Mouse (Mus musculus) frontal cortex, postnatal 10 days (tissue): ENCODE measurements around the gene Tbl1xr1.

Experiments used
- DNase-seq, 2 experiments: peaks; one replicate each; pipeline ENCODE4 v3.0.0; 2022; ENCODE audit warnings: low spot score in 2 of 2, mixed read lengths in 1 of 2

The Tbl1xr1 gene

DNA sequence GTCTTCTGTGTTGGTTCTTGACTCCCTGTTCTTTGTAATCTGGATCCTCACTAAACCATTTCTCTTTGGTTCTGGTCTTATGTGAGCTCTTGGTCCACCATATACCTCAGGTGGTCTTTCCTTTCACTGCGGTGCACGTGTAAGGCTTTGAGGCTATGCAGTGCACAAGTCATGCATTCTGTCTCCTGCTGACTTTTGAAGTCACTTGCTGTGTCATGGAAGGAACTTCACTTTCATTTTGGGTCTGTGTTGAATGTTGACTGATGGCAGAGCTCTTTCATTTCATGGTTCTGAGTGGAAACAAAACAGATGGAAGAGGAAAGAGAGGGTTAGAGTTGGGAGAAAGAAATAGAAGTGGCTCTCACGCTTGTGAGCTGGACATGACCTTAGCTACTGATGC lies 13.4 kb downstream of the Tbl1xr1 start:
- no peak for DNase-seq

DNA sequence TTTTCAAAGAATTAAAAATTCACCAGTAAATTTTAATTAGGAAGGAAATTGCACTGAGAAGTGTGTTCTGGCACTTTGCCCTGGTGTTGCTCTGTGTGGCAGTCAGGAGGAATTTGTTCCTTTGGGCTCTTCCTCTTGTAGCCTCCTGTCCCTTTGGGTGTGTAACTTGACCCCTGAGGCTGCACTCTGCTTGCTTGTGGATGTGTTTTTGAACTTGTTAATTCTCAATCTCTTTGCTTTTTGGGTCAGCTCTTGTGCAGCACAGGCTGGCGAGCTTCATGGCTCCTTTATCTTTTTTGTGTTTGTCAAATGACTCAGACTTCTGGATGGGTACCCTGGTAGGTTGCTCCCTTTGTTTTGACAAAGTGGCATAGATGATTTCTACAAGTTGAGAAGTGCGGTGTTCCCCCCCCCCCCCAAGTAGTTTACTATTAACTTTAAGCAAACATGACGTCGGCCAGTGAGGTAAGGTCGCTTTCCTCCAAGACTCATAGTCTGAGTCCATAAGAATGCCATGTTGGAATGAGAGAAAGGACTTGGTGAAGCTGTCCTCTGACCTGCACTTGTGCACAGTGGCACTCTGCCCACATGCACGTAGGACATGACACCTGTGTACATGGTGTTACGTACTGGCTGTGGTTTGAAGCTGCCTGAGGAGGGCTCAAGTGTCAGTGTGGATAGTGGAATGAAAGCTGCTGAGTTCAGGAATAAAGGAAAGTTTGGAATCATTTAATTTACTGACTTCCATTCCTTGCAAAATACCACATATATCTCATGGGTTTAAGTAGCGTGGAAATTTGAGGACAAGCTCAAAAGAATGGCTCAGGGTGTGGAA lies 14.2 kb downstream of the Tbl1xr1 start:
- no peak for DNase-seq

DNA sequence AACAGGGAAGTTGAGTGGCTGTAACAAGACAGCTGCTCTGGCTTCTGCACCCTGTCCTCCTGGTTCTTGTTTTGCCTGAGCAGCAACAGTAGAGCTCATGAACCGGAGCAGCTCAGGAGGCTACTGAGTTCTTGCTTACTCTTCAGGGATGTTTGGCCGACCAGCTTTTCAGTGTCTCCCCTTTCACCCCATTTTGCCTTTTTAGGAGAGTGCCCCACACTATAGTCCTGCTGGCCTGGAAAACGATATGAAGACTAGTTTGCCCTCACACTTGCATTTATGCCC lies 14.8 kb downstream of the Tbl1xr1 start:
- no peak for DNase-seq

DNA sequence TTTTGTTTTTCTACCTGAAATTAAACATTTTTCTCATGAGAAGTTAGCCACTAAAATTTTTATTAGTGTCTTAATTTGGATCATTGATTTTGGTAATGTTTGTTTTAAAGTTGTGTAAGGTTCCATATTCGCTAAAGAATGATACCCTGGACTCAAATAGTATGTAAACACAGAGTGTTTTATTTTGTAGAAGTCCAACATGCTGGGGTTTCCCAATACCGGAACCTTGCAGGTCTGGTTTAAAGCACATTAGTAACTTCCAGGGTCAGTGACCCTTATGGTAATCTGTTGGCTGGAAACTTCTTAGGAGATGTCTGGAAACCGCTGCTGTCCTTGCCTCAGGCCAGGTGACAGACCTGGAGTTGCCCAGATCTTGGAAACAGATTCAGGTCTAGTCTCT lies 15.2 kb downstream of the Tbl1xr1 start:
- no peak for DNase-seq

DNA sequence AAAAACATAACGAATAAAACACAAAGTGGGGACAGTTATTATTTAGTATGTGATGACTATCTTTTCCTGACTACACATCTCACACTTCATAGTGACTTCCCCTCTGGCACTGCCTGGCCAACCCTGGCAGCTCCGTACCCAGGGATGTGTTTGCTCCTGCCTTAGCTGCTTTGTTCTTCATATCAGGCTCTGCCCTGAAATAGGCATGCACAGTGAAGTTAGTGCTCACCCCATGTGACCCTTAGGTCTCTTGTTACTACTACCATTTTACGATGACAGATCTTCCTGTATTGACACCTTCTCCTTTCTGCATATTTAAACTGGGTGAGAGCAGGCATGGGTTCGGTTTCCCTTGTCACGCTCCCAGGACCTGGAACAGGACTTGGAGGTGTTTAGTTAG lies 16.3 kb downstream of the Tbl1xr1 start:
- DNase-seq, result no peak

DNA sequence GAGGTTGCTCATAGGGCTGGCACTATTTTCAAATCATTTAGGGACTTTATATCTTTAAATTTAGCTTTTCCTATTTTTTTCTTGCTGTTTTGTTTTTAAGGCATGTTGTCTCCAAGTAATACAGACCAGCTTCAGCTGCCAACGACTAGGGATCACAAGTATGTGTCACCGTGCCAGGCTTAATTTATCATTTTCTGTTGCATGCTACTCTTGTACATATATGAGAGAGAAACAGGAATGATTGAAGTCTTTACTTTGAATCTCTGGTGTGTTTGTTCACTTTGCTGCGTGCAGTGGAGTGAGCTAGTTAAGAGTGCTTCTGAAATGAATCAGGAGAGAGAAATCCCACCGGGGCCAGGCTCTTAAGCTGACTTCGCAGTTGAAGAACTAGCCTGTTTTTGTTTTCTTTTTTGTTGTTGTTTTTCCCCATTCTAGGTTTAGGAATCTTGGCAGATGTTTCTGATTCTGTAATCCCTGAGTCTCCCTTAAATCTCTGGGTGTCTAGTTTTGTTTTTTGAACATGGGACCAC lies 27.6 kb downstream of the Tbl1xr1 start:
- no peak for DNase-seq

DNA sequence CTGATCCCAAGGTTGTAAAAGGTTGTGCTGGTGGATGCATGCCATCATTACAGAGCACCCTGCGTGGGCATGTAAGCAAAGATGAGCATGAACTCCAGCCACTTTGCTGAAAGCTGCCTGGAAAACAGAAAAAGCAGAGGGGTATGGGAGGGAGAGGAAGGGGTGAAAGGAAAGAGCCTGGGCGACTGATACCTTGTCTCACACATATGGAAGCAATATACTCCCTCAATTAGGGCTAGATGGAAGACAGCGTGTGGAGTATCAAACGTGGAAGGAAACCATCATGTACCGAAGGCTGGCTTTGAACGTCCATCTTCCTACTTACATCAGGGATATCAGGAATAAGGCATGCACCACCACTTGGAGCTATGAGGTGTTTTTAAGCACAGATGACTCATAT lies 29.0 kb downstream of the Tbl1xr1 start:
- DNase-seq, result no peak

DNA sequence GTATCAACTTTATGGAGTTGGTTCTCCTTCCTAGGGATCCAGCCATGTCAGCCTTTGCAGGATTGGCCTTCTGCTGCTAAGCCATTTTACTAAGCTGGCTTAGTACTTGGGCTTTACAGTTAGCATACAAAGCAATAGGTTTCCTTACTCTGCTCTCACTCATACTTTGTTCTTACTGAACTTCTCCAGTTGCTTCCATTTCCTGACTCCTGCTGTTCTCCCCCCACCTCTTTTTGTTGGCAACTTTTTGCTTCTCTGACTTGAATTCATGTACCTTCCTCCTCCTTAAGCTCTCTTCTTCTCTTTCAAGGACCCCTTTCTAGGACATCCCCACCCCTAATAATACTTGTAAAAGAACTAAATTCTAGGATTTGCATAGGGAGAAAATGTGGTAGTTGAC lies 31.6 kb downstream of the Tbl1xr1 start:
- no peak for DNase-seq

DNA sequence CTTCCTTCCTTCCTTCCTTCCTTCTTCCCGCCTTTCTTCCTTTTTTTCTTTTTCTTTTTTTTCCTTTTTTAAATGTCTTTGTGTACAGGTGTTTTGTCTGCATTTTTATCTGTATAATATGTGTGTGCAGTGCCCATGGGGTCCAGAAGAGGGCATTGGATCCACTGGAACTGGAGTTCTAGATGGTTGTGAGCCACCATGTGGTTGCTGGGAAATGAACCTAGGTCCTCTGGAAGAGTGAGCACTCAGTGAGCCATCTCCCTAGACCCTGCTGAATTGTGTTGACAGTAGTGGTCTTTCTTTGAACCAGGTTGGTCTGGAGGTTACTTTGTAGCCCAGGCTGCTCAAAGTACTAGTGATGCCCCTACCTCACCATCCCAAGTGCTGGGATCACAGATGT lies 33.2 kb downstream of the Tbl1xr1 start:
- no peak for DNase-seq

DNA sequence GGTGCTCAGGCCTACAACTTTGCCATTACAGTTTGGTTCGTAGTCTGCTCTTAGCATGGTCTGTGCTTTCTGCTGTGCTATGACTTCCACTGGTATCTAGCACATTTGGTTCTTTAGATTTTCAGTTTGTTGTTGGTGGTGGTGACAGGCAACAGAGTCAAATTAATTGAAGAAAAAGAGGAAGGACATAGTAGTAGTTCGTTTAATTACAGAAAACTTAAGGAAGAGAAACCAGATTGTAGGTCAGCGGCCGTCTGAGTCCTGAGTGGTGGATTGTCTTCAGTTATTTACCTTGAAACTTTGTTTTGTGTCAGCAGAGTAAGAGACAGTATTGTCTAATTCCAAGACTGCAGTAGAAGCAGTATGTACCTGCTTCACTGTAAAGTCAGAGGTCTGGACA lies 37.3 kb downstream of the Tbl1xr1 start:
- no peak for DNase-seq

DNA sequence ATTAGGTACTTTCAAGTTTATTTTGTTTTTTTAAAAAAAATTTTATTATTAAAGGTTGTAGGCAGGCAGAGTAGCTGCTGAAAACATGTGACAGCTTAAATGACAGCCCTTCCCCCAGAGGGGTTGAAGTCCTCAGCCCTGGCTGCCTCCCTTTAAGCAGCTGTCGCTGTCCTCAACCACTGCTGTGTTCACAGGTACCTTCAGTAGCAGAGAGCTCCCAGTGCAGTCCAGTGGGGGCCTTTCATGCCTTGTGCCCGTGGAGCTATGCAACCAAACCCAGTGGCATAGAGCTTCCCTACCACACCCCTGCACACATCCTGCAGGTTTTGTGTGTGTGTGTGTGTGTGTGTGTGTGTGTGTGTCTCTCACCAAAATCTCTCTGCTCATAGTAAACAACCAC lies 38.8 kb downstream of the Tbl1xr1 start:
- no peak for DNase-seq

DNA sequence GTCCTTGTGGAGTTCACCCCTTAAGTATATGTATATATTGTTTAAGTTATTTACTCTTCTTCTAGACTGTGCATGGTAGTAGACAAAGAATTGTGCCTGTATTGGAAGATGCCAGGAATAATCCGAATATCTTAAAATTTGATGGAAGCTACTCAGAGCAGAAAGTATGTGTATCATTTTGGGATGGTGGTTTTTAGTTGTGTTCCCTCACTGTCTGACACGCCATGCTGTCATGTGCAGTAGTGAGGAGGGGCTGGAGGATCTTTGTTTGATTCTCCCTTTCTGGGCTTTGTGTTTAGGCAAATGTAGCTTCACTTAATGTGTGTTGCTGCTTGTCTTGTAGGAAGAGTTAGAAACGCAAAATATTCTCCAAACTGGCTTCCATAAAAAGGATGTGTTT lies 39.2 kb downstream of the Tbl1xr1 start:
- DNase-seq, result no peak

DNA sequence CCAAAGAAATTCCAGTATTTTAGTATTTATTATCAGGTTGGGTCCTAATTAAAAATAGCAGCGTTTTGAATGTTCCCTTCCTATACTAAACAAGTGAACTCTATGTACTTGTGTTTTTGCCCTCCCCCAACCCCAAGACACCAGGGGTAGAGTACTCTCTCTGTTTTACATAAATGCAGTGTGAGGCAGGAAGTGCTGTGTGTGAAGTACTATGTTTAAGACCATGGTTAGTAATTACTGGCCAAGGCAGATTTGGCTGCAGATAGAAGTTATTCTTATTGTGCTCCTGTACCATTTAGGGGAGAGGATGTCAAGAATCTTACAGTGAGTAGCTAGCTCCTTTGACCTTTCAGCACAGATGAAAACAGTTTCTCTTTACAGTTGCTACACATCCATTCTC lies 39.7 kb downstream of the Tbl1xr1 start:
- no peak for DNase-seq

DNA sequence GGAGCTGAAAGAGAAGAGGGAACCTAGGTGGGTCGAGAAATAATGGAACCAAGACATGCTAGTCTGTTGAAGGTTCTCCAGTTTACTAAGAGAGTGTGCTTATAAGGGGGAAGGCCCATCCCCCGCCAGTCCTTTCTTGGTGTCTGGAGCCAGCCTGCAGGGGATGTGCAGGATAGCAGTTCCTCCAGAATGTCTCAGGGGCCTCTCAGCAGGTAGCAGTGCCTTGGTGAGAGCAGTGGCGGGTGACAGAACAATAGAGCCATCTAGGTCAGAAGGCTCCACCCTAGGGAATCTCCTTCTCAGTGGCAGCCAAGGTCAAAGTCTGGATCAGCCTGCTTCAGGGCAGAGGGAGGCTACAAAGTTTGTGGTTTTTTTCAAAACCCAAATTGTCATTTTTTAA lies 45.3 kb downstream of the Tbl1xr1 start:
- DNase-seq, result no peak

DNA sequence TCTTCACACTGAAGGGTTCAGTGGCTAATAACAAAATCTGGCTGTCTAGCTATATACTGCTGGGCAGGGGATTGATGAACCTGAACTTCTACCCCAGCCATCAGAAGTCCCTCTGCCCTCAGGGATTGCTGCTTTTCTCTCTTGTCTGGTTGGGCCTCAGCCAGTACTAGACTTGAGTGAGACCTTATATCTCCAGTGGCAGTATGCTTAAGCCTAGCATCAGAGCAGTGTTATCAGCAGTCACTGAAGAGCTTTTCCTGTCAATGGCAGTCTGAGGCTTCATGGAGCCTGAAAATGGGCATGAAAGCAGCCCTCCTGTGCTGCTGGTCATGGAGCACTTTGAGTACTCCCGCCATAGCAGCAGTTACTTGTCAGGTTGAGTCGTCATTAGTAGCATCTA lies 46.7 kb downstream of the Tbl1xr1 start:
- no peak for DNase-seq

DNA sequence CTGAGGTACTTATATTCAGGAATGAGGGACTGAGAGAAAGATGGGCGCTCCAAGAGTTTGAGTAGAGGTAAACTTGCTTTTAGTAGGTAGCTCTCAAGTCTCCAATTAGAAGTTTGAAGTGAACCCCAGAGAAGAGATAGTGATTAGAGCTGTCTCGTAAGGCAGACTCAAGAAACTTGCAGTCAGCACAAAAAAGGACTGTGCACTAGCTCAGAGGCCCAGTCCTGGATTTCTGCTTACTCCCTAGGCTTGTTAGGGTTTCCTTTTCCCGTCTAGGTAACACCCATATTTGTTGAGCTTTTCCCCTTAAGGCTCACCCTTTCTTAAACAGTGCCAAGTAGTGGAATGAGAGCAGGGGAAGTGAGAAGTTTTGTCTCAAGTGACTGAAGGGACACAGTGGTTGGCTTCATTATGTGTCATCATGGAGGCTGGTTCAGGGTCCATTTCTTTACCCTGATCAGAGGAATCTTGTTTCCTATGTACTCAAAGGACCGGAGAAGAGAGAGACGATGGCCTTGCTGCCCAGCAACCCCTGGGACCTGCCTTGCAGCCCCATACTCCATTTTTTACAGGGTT lies 49.9 kb downstream of the Tbl1xr1 start:
- no peak for DNase-seq

DNA sequence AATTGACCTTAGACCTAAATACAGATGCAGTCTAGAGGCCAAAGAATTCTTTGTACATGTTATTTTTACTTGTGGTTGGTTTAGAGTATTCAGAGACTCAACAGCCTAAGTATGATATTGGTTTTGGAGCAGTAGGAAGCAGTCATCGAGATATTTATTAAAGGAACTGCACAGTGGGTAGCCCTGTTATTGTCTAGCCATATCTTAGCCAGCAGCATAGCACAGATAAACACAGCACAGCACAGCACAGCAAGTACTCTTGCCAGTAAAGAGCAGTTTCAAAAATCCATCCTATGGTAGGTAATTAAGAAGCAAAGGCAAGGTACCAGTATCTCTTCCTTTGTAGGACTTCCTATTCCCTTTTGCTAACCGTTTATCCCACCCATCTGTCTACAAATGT lies 54.8 kb downstream of the Tbl1xr1 start:
- DNase-seq, result no peak

DNA sequence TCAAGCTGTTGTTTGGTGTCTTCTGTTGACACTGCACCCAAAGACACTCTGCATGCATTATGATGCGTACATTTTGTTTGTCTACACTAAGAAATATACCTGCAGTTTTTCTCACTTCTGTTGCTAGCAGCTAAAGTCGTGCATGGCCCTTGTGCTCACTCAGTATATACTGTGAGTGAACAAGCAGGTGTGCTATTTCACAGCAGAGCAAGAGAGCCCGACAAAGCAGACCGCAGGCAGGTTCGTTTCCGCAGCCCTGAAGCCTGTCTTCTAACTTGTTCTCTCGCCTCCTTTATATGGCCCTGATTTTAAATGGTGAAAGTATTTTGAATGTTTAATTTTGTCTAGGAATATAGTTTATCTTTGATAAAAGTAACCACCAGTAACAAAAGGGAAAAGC lies 57.2 kb downstream of the Tbl1xr1 start:
- no peak for DNase-seq

DNA sequence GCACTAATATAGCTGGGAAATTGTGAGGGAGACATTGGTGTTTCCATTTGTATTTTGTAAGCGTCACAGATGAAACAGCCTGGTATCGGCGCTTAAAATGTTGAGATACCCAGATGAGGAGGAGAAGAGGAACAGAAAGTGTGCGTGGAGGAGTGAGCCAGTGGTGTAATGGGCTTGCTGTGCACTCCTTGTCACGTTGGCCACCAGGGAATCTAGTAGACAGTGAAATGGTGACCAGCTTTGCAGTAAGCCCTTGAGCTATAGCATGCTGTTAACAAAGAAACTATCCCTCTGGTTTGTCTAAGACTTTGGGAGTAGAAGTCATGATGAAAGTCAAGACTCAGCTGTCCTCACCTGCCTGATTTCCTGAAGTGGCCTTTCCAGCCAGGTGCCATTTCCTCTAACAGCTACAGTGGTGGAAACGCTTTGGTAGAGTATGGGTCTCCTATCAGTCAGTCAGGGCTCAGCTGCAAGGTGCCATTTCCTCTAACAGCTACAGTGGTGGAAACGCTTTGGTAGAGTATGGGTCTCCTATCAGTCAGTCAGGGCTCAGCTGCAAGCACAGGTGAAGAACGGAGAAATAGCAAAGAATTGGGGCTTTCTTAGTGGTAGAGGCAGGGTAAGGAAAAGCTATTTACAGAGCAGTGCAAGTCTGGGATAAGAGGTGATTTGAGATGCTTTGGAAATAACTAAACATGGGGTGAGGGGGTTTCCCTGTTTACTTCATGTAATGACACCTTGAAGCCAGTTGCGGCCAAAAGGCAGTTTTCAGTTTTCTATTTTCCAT lies 61.5 kb downstream of the Tbl1xr1 start:
- DNase-seq, result no peak

DNA sequence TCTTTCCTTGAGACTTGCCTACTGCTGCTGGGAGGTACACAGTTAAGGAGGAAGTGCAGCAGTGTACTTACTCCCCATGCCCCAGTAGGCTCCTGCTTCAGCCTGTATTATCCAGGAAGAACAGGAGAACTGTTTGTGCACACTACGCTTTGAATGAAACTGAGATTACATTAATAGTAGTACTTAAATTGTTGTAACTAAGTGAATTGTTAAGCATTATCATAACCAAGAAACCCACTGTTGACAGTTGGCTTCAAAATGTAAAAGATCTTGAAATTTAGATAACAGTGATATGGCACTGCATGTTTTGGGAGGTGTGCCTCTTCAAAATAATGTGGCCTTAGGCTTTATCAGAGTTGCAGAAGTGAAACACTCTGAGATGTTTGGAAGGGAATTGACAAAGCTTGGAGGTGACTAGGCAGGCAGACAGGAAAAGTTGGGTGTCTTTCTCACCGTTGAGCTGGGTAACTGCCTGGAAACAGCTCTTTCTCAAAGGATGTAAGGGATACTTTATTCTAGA lies 62.2 kb downstream of the Tbl1xr1 start:
- DNase-seq, result no peak

DNA sequence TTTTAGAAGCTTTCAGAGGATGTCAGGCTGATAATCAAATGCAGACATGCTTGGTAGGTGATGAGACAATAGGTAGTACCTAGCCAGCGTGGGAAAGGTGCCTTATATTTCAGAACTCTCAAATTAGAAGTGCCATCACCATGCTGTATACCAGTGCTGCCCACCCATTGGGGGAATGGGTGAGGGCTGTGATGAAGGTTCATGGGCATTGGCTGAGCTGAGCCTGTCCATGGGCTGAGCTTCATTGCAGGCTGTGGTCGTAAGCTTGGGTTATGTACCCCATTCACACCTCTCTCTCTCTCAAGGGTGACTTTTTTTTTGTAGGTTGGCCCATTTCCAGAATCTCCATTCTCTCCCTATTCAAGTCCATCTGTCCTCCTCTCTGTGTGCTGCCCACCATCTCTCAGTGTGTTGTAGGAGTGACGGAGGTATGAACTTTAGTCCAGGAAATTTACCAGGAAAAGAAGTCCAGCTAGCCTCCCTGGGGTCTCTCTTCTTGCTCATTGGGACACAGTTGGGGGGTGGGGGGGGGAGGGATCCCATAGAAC lies 63.7 kb downstream of the Tbl1xr1 start:
- DNase-seq, result no peak

DNA sequence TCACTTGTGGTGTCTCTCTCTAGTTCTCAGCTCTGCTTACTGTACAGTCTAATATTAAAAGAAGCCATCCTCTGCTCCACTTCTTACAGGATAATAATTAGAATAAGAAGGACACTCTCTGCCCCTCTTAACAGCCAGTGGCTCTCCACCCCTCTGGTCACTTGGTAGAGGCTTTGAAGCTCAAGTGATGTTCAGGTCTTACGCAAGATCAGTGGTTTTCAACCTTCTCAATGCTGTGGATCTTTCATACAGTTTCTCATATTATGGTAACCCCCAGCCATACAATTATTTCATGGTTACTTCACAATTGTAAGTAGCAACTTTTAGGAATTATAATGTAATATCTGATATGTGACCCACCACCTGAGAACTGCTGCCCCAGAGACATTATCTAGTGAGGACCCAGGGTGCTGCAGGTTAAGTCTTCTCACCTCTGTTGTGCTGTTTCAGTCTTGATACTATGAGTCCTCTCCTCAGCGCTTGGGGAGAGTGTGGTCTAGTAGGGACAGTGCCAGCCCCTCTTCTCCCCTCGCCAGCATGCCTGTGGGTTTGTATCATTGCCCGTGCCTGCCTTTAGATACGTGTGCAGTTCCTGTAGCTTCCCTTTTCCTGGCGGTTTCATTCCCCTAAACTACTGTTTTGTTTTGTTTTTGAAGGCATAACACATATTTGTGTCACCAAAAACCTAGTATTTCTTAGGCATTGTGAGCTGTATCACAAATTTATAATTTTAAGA lies 65.7 kb downstream of the Tbl1xr1 start:
- DNase-seq, result no peak
